Mouse (Mus musculus) embryonic facial prominence, embryonic 14.5 days (tissue): ENCODE measurements around the gene Arhgef40. TPM values are rescaled to one million over a fixed set of nuclear protein-coding genes. Genes with fewer than 3 reads are reported as not detected.

Experiments
- ATAC-seq: fragments of 200-750 bp; cut with Nextera tagmentation; 2 replicates; pipeline ENCODE4 v1.8.0; 2017; ENCODE audit warnings: low read depth, moderate number of reproducible peaks, moderate TSS enrichment
- DNase-seq: peaks from one replicate; pipeline ENCODE4 v3.0.0-alpha.2; 2015; ENCODE audit warnings: low spot score
- H3K27ac ChIP-seq: fragments of 300-500 bp; sonication (generic); replicated peaks from 2 replicates; pipeline ENCODE4 v1.5.1; 2014; ENCODE audit warnings: low read depth, mild to moderate bottlenecking, low read length, moderate library complexity
- H3K27me3 ChIP-seq: fragments of 300-500 bp; sonication (generic); replicated peaks from 2 replicates; pipeline ENCODE4 v1.6.1; 2014; ENCODE audit warnings: low read length; ENCODE audit not compliant: control insufficient read depth, insufficient read depth
- H3K36me3 ChIP-seq: fragments of 300-500 bp; sonication (generic); 2 replicates; pipeline ENCODE4 v1.6.1; 2014; ENCODE audit warnings: low read length, mixed read lengths; ENCODE audit not compliant: control insufficient read depth, insufficient read depth
- H3K4me1 ChIP-seq: fragments of 300-500 bp; sonication (generic); 2 replicates; pipeline ENCODE4 v1.6.1; 2014; ENCODE audit warnings: antibody characterized with exemption, low read length; ENCODE audit not compliant: control insufficient read depth, insufficient read depth
- H3K4me2 ChIP-seq: fragments of 300-500 bp; sonication (generic); 2 replicates; pipeline ENCODE4 v1.6.1; 2014; ENCODE audit warnings: low read depth, mild to moderate bottlenecking, low read length, moderate library complexity, mixed read lengths
- H3K4me3 ChIP-seq: fragments of 300-500 bp; sonication (generic); 2 replicates; pipeline ENCODE4 v1.5.1; 2014; ENCODE audit warnings: low read depth, mild to moderate bottlenecking, low read length
- H3K9ac ChIP-seq: fragments of 300-500 bp; sonication (generic); 2 replicates; pipeline ENCODE4 v1.6.1; 2014; ENCODE audit warnings: low read depth, mild to moderate bottlenecking, low read length, moderate library complexity, mixed read lengths
- H3K9me3 ChIP-seq: fragments of 300-500 bp; sonication (generic); 2 replicates; pipeline ENCODE4 v1.6.1; 2016; ENCODE audit warnings: low read length; ENCODE audit not compliant: control insufficient read depth
- WGBS: fragments of 180-500 bp; shearing (Covaris S2); extraction: QIAGEN DNeasy Blood & Tissue Kit; methylation state at CpG from one replicate; pipeline ENCODE4 v1.1.7; 2014; 5-methylcytosine and 5-hydroxymethylcytosine counted together
- polyA plus RNA-seq: library from polyadenylated mRNA; unstranded; fragments of >200 nt; fragmentation: Nextera tagmentation; extraction: Ambion mirVana; gene quantifications from 2 replicates; pipeline ENCODE4 v1.2.1, GENCODE M21; 2014

The Arhgef40 gene
- 113 and 128 TPM in 2 replicates for polyA plus RNA-seq

- H3K9me3 ChIP-seq = no peaks in the 10 kb centered on the region
- H3K36me3 ChIP-seq = peaks cover 27% of the 10 kb centered on the region
- peak within 1 kb of the TSS; percentile 71 for H3K4me2 ChIP-seq
- ATAC-seq (peak; percentile 91), DNase-seq (peak; percentile 93)
- peak within 1 kb of the TSS; percentile 70 for H3K4me3 ChIP-seq
- peaks cover 19% of the 10 kb centered on the region for H3K4me1 ChIP-seq
- WGBS = under 1% methylated on average over 22 of the region's 74 CpGs
- H3K9ac ChIP-seq = peak within 1 kb of the TSS; percentile 90
- H3K27ac ChIP-seq = peak within 1 kb of the TSS; percentile 95
- H3K27me3 ChIP-seq = no peaks in the 10 kb centered on the region
Observed at GRCm38 (mm10) chr14:51984247-51985231, at the start of gene Arhgef40. Gene Arhgef40 (plus strand): TSS chr14:51984719.

GRCm38 (mm10) chr14:51939005-51939404 is 45.5 kb upstream of the Arhgef40 start:
- H3K27me3 ChIP-seq = no peaks in the 10 kb centered on the region
- H3K4me3 ChIP-seq = no peak overlapping the region
- no peaks in the 10 kb centered on the region for H3K36me3 ChIP-seq
- no peak for DNase-seq
- WGBS = 90% methylated on average over 9 of the region's 9 CpGs
- no peak for ATAC-seq
- H3K9me3 ChIP-seq = peaks cover 10% of the 10 kb centered on the region; the same call in 1 of the 2 replicates
- H3K4me1 ChIP-seq = peaks cover 5% of the 10 kb centered on the region; the same call in 1 of the 2 replicates
- H3K27ac ChIP-seq = no peak overlapping the region
- H3K9ac ChIP-seq = no peak overlapping the region
- H3K4me2 ChIP-seq = no peak overlapping the region

DNA sequence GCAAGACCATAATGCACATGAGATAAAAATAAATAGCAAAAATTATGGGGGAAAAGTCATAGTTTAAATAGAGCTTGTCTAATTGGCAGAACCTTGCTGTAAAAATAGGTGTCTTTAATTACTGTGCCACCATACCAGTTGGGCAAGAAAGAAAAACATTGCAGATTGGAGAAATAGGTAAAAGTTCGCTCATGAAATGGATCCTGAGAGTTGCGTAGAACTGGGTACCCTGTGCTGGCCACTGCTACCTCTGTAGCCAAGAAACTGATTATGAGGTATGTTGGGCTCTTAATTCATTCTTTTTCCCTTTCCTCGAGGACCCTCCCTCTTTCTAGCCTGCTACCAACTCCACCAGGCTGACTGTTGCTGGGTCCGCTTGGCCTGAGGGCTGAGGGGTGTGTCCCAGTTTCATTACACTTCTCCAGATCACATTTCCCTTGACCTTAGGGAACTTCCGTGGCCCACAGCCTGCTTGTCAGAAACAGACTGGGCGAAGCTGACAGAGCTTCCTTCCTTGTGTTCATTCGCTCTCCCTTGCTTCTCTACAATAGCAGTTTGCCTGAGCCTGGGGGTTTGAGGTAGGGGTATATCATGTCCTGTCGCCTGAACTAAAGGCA is 43.5 kb upstream of the Arhgef40 start:
- Histone ChIP-seq H3K36me3 (no peaks in the 10 kb centered on the region), H3K9me3 (peaks cover 10% of the 10 kb centered on the region; the same call in 1 of the 2 replicates), H3K9ac (no peak overlapping the region), H3K4me3 (no peak overlapping the region), H3K4me1 (peaks cover 5% of the 10 kb centered on the region; the same call in 1 of the 2 replicates), H3K27ac (no peak overlapping the region), H3K4me2 (no peak overlapping the region), H3K27me3 (no peaks in the 10 kb centered on the region)
- WGBS = 25% methylated on average over 8 of the region's 8 CpGs
- ATAC-seq (no peak), DNase-seq (peak; percentile 33)

DNA sequence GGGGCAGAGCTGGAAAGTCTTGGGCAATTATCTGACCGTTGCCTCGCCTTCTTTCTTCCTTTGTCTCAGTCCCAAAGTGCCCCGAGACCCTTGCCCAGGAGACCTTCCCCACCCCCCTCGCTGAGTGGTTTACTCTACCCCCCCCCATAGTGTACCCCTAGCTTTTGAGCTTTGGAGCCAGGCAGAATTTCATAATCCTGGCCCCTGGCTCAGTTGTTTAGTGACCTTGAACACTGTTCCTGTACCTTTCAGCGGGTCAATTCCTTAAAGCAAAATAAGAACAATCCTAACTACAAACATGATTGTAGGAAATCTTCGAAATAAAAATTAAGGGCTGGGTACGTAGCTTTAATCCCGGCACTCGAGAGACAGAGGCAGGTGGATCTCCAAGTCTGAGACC is 42.9 kb upstream of the Arhgef40 start:
- no peak overlapping the region for H3K27ac ChIP-seq
- H3K4me1 ChIP-seq = peaks cover 5% of the 10 kb centered on the region; the same call in 1 of the 2 replicates
- no peak overlapping the region for H3K4me2 ChIP-seq
- no peaks in the 10 kb centered on the region for H3K36me3 ChIP-seq
- H3K9me3 ChIP-seq = peaks cover 7% of the 10 kb centered on the region; the same call in 1 of the 2 replicates
- no peaks in the 10 kb centered on the region for H3K27me3 ChIP-seq
- no peak overlapping the region for H3K4me3 ChIP-seq
- no peak overlapping the region for H3K9ac ChIP-seq
- no peak for ATAC-seq
- no peak for DNase-seq
- 51% methylated on average over 9 of the region's 9 CpGs for WGBS

- Histone ChIP-seq H3K4me3 (no peak overlapping the region), H3K4me2 (no peak overlapping the region), H3K4me1 (peaks cover 5% of the 10 kb centered on the region; the same call in 1 of the 2 replicates), H3K9me3 (peaks cover 6% of the 10 kb centered on the region; the same call in 1 of the 2 replicates), H3K9ac (no peak overlapping the region), H3K27me3 (no peaks in the 10 kb centered on the region), H3K36me3 (no peaks in the 10 kb centered on the region), H3K27ac (no peak overlapping the region)
- DNase-seq (no peak), ATAC-seq (no peak)
- WGBS = 38% methylated on average over 7 of the region's 7 CpGs
Observed at GRCm38 (mm10) chr14:51942236-51942635, 42.3 kb upstream of the Arhgef40 start.

- peaks cover 5% of the 10 kb centered on the region; the same call in 1 of the 2 replicates for H3K4me1 ChIP-seq
- ATAC-seq (no peak), DNase-seq (no peak)
- no peaks in the 10 kb centered on the region for H3K36me3 ChIP-seq
- no peaks in the 10 kb centered on the region for H3K27me3 ChIP-seq
- H3K4me2 ChIP-seq = no peak overlapping the region
- no peak overlapping the region for H3K27ac ChIP-seq
- H3K9ac ChIP-seq = no peak overlapping the region
- WGBS = 72% methylated on average over 6 of the region's 6 CpGs
- H3K9me3 ChIP-seq = no peaks in the 10 kb centered on the region
- no peak overlapping the region for H3K4me3 ChIP-seq
Observed at GRCm38 (mm10) chr14:51943336-51943735, 41.2 kb upstream of the Arhgef40 start.

DNA sequence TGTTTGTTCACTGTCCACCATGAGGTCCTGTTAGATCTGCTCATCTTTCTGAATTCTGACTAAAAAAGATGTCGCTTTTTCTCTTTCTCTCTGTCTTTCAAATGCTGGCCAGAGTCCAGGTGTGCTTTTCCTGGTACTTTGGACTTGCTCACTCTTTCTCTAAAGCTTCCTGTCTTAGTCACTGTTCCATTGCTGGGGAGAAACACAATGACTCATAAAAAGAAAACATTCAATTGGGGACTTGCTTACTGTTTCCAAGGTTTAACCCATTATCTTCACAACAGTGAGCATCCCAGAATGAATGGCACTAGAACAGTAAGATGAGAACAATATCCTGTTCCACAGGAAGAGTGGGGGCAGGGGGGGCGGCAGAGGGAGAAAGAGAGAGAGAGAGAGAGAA is 24.2 kb upstream of the Arhgef40 start:
- 83% methylated on average over 2 of the region's 2 CpGs for WGBS
- no peak for DNase-seq
- Histone ChIP-seq H3K4me2 (no peak overlapping the region), H3K4me3 (no peak overlapping the region), H3K9me3 (no peaks in the 10 kb centered on the region), H3K27ac (no peak overlapping the region), H3K4me1 (no peaks in the 10 kb centered on the region), H3K27me3 (no peaks in the 10 kb centered on the region), H3K9ac (no peak overlapping the region), H3K36me3 (no peaks in the 10 kb centered on the region)
- ATAC-seq = no peak

- no peaks in the 10 kb centered on the region for H3K27me3 ChIP-seq
- no peak overlapping the region for H3K4me3 ChIP-seq
- WGBS = 76% methylated on average over 3 of the region's 3 CpGs
- ATAC-seq (no peak), DNase-seq (no peak)
- H3K27ac ChIP-seq = no peak overlapping the region
- H3K4me2 ChIP-seq = no peak overlapping the region
- H3K36me3 ChIP-seq = no peaks in the 10 kb centered on the region
- no peak overlapping the region for H3K9ac ChIP-seq
- H3K9me3 ChIP-seq = no peaks in the 10 kb centered on the region
- no peaks in the 10 kb centered on the region for H3K4me1 ChIP-seq
Observed at GRCm38 (mm10) chr14:51967400-51967799, 17.1 kb upstream of the Arhgef40 start.
